9 mouse cellular contexts compared by ENCODE assay signal in genomic region chr11:78822792-78823498, GRCm38 (mm10). TPM values are rescaled to one million over a fixed set of nuclear protein-coding genes. Genes with fewer than 3 reads are reported as not detected.
DNase-seq lines count a peak whose midpoint lies in the region; ATAC-seq lines count a peak whose summit lies in the region.
"Had no signal": no experiment of that assay in that cellular context is flagged by ENCODE, and none has a peak within 500 bp of the region (broad histone marks: within the 10 kb centered on the region; RNA-seq: fewer than 3 reads in every experiment).

No protein-coding gene starts in this region.

- H3K36me3 ChIP-seq in forebrain, embryonic 11.5 days (ENCODE audit: control insufficient read depth, insufficient read depth, low read length), result no peaks in the 10 kb centered on the region
- H3K36me3 ChIP-seq in forebrain, embryonic 16.5 days (ENCODE audit: control insufficient read depth, insufficient read depth), result no peaks in the 10 kb centered on the region
- no peaks in the 10 kb centered on the region for H3K36me3 ChIP-seq in midbrain, embryonic 14.5 days (ENCODE audit: control insufficient read depth, insufficient read depth, low read length)
- H3K36me3 ChIP-seq in midbrain, embryonic 11.5 days (ENCODE audit: control insufficient read depth, insufficient read depth, low read length), result no peaks in the 10 kb centered on the region
- H3K36me3 ChIP-seq: heart, embryonic 15.5 days had no signal

- peak; percentile 71 for DNase-seq in forebrain, embryonic 11.5 days (ENCODE audit: low spot score)
- DNase-seq in midbrain, embryonic 14.5 days, result peak; percentile 82
- DNase-seq in midbrain, embryonic 11.5 days (ENCODE audit: low spot score, missing footprints), result no peak
- peak; percentile 65 for DNase-seq in ZHBTc4 (ENCODE audit: low read depth, low spot score)
- DNase-seq in heart, postnatal 36 days, result peak; percentile 34 to 58
- peak; percentile 85 for DNase-seq in lung, postnatal 36 days

- no peak overlapping the region for H3K4me2 ChIP-seq in forebrain, embryonic 11.5 days (ENCODE audit: low read depth, low read length, severe bottlenecking)
- no peak overlapping the region for H3K4me2 ChIP-seq in forebrain, embryonic 16.5 days (ENCODE audit: low read length)
- H3K4me2 ChIP-seq in midbrain, embryonic 14.5 days (ENCODE audit: low read length), result no peak overlapping the region
- H3K4me2 ChIP-seq in midbrain, embryonic 11.5 days, result no peak overlapping the region
- H3K4me2 ChIP-seq: heart, embryonic 15.5 days had no signal

- H3K9ac ChIP-seq in forebrain, embryonic 11.5 days (ENCODE audit: low read length), result no peak overlapping the region
- H3K9ac ChIP-seq in forebrain, embryonic 16.5 days (replicated peaks; ENCODE audit: low read depth, low read length), result no peak overlapping the region
- no peak overlapping the region for H3K9ac ChIP-seq in midbrain, embryonic 14.5 days (replicated peaks; ENCODE audit: low read length)
- no peak overlapping the region for H3K9ac ChIP-seq in midbrain, embryonic 11.5 days (ENCODE audit: low read length)
- H3K9ac ChIP-seq: heart, embryonic 15.5 days had no signal

- no peak overlapping the region for H3K27ac ChIP-seq in forebrain, embryonic 11.5 days (ENCODE audit: low read depth, low read length)
- no peak overlapping the region for H3K27ac ChIP-seq in forebrain, embryonic 16.5 days (ENCODE audit: low read length)
- H3K27ac ChIP-seq in midbrain, embryonic 14.5 days (replicated peaks; ENCODE audit: low read depth, low read length), result no peak overlapping the region
- H3K27ac ChIP-seq in midbrain, embryonic 11.5 days (ENCODE audit: low read depth, low read length), result no peak overlapping the region
- H3K27ac ChIP-seq: heart, embryonic 15.5 days had no signal

- H3K27me3 ChIP-seq in forebrain, embryonic 11.5 days (ENCODE audit: control insufficient read depth, insufficient read depth, low read length), result no peaks in the 10 kb centered on the region
- H3K27me3 ChIP-seq in forebrain, embryonic 16.5 days (replicated peaks; ENCODE audit: control insufficient read depth, insufficient read depth, low read length), result no peaks in the 10 kb centered on the region
- H3K27me3 ChIP-seq in midbrain, embryonic 14.5 days (ENCODE audit: control insufficient read depth, insufficient read depth, low read length), result no peaks in the 10 kb centered on the region
- no peaks in the 10 kb centered on the region; the same call in 1 of the 2 replicates for H3K27me3 ChIP-seq in midbrain, embryonic 11.5 days (ENCODE audit: control insufficient read depth, insufficient read depth, low read length)
- H3K27me3 ChIP-seq: heart, embryonic 15.5 days had no signal

- H3K4me3 ChIP-seq in forebrain, embryonic 11.5 days (ENCODE audit: low read depth, low read length), result no peak overlapping the region
- H3K4me3 ChIP-seq in forebrain, embryonic 16.5 days (replicated peaks; ENCODE audit: low read length), result no peak overlapping the region
- no peak overlapping the region for H3K4me3 ChIP-seq in midbrain, embryonic 14.5 days (replicated peaks; ENCODE audit: low read depth, low read length)
- H3K4me3 ChIP-seq in midbrain, embryonic 11.5 days (ENCODE audit: low read depth, low read length), result no peak overlapping the region
- H3K4me3 ChIP-seq: heart, embryonic 15.5 days had no signal

- intact Hi-C loops in heart, postnatal 36 days (cut with DNase I), result loop anchor here (1.0 to 5.0 kb wide), 2 partner anchors 41 to 263 kb away; no protein-coding TSS in a partner anchor

- WGBS in forebrain, embryonic 11.5 days, result 56% methylated on average over 13 of the region's 13 CpGs
- 61% methylated on average over 13 of the region's 13 CpGs for WGBS in forebrain, embryonic 16.5 days
- WGBS in midbrain, embryonic 14.5 days, result 53% methylated on average over 13 of the region's 13 CpGs
- 56% methylated on average over 13 of the region's 13 CpGs for whole genome bisulfite sequencing in midbrain, embryonic 11.5 days

- no peaks in the 10 kb centered on the region for H3K9me3 ChIP-seq in forebrain, embryonic 11.5 days (ENCODE audit: control insufficient read depth, low read length)
- no peaks in the 10 kb centered on the region for H3K9me3 ChIP-seq in forebrain, embryonic 16.5 days (ENCODE audit: control insufficient read depth, low read length)
- no peaks in the 10 kb centered on the region for H3K9me3 ChIP-seq in midbrain, embryonic 14.5 days (ENCODE audit: control insufficient read depth, low read length)
- no peaks in the 10 kb centered on the region for H3K9me3 ChIP-seq in midbrain, embryonic 11.5 days (ENCODE audit: control insufficient read depth, low read length)
- H3K9me3 ChIP-seq: heart, embryonic 15.5 days had no signal

- H3K4me1 ChIP-seq in forebrain, embryonic 11.5 days (replicated peaks; ENCODE audit: control insufficient read depth, insufficient read depth, low read length), result peaks cover 18% of the 10 kb centered on the region
- peaks cover 48% of the 10 kb centered on the region for H3K4me1 ChIP-seq in forebrain, embryonic 16.5 days (replicated peaks; ENCODE audit: control insufficient read depth, insufficient read depth, low read length)
- H3K4me1 ChIP-seq in midbrain, embryonic 14.5 days (ENCODE audit: control insufficient read depth, insufficient read depth, low read length), result peaks cover 47% of the 10 kb centered on the region
- peaks cover 15% of the 10 kb centered on the region for H3K4me1 ChIP-seq in midbrain, embryonic 11.5 days (ENCODE audit: control insufficient read depth, insufficient read depth, low read length)

- ATAC-seq in forebrain, embryonic 11.5 days (replicated peaks; ENCODE audit: low FRiP score), result no peak
- ATAC-seq in forebrain, embryonic 16.5 days, result no peak
- ATAC-seq in midbrain, embryonic 14.5 days (ENCODE audit: low FRiP score, low TSS enrichment), result no peak
- no peak for ATAC-seq in midbrain, embryonic 11.5 days (ENCODE audit: low FRiP score)
- ATAC-seq in erythroid progenitor cell, adult 5-6 weeks (replicated peaks; ENCODE audit: low FRiP score, poor library complexity, severe bottlenecking), result no peak

RNA-seq across cellular contexts. Expression of gene Lyrm9, which starts 3.4 kb away (rescaled TPM):
- polyA plus RNA-seq in forebrain, embryonic 11.5 days (2014; fragmentation: Nextera tagmentation; extraction: Ambion mirVana), result 18.6 and 23.4 TPM in 2 replicates
- polyA plus RNA-seq in forebrain, embryonic 16.5 days (2015; fragmentation: Nextera tagmentation; extraction: Ambion mirVana), result 26.3 and 29.8 TPM in 2 replicates
- polyA plus RNA-seq in midbrain, embryonic 14.5 days (2014; fragmentation: Nextera tagmentation; extraction: Ambion mirVana), result 26.1 and 30.9 TPM in 2 replicates
- polyA plus RNA-seq in midbrain, embryonic 11.5 days (2014; fragmentation: Nextera tagmentation; extraction: Ambion mirVana), result 15.4 and 15.9 TPM in 2 replicates
- total RNA-seq in heart, postnatal 36 days (2021), result 10 to 100 TPM; 34.7 to 36.5 TPM
- total RNA-seq in erythroid progenitor cell, adult 5-6 weeks (2015; ENCODE audit: low replicate concordance), result 2.5 and 4.6 TPM in 2 replicates
- 2.8 and 4.2 TPM in 2 replicates for total RNA-seq in erythroid progenitor cell, adult 5-6 weeks (2017; ENCODE audit: low replicate concordance)
